Mouse (Mus musculus): ENCODE results near the gene Capn11. TPM values are rescaled to one million over a fixed set of nuclear protein-coding genes. Genes with fewer than 3 reads are reported as not detected.
A peak's percentile ranks its signal among the peaks of the same experiment; 100 is the strongest.

Capn11 gene
- 0.83 TPM in 1 of 2 replicates, not detected in the other for polyA plus RNA-seq (2014; fragmentation: Nextera tagmentation; extraction: Ambion mirVana)

GRCm38 (mm10) chr17:45659225-45659624 lies at the start of gene Capn11:
TSS of gene Capn11 (minus strand) at chr17:45659325.
- Histone ChIP-seq H3K36me3 (ENCODE audit: control insufficient read depth, insufficient read depth, low read length) (peaks cover 34% of the 10 kb centered on the region), H3K4me3 (ENCODE audit: low read depth, low read length) (no peak within 1 kb of the TSS), H3K4me2 (ENCODE audit: low read depth, low read length) (no peak within 1 kb of the TSS), H3K9me3 (ENCODE audit: control insufficient read depth, low read length) (no peaks in the 10 kb centered on the region), H3K4me1 (ENCODE audit: control insufficient read depth, insufficient read depth, low read length) (no peaks in the 10 kb centered on the region), H3K27me3 (replicated peaks; ENCODE audit: control insufficient read depth, insufficient read depth, low read length) (no peaks in the 10 kb centered on the region), H3K27ac (replicated peaks; ENCODE audit: low read depth, low read length) (no peak within 1 kb of the TSS), H3K9ac (ENCODE audit: low read depth, low read length) (no peak within 1 kb of the TSS)
- ATAC-seq (ENCODE audit: low read depth) = no peak
- 77% methylated on average over 3 of the region's 4 CpGs for WGBS
- DNase-seq (ENCODE audit: low spot score) = no peak

GRCm38 (mm10) chr17:45708179-45708578 lies 49.1 kb upstream of the Capn11 start:
- WGBS = 88% methylated on average over 8 of the region's 8 CpGs
- DNase-seq (ENCODE audit: low spot score) = no peak

GRCm38 (mm10) chr17:45707376-45707775 lies 48.3 kb upstream of the Capn11 start:
- Histone ChIP-seq H3K27me3 (replicated peaks; ENCODE audit: control insufficient read depth, insufficient read depth, low read length) (no peaks in the 10 kb centered on the region), H3K4me2 (ENCODE audit: low read depth, low read length) (no peak overlapping the region), H3K4me3 (ENCODE audit: low read depth, low read length) (no peak overlapping the region), H3K36me3 (ENCODE audit: control insufficient read depth, insufficient read depth, low read length) (no peaks in the 10 kb centered on the region), H3K27ac (replicated peaks; ENCODE audit: low read depth, low read length) (no peak overlapping the region), H3K4me1 (ENCODE audit: control insufficient read depth, insufficient read depth, low read length) (no peaks in the 10 kb centered on the region), H3K9me3 (ENCODE audit: control insufficient read depth, low read length) (no peaks in the 10 kb centered on the region), H3K9ac (ENCODE audit: low read depth, low read length) (no peak overlapping the region)
- DNase-seq (ENCODE audit: low spot score) (no peak), ATAC-seq (ENCODE audit: low read depth) (no peak)
- 32% methylated on average over 3 of the region's 3 CpGs for WGBS

More at GRCm38 (mm10) chr17:45708179-45708578, 49.1 kb upstream of the Capn11 start:
- Histone ChIP-seq H3K4me2 (ENCODE audit: low read depth, low read length) (no peak overlapping the region), H3K27ac (replicated peaks; ENCODE audit: low read depth, low read length) (no peak overlapping the region), H3K4me1 (ENCODE audit: control insufficient read depth, insufficient read depth, low read length) (no peaks in the 10 kb centered on the region), H3K36me3 (ENCODE audit: control insufficient read depth, insufficient read depth, low read length) (no peaks in the 10 kb centered on the region), H3K9me3 (ENCODE audit: control insufficient read depth, low read length) (no peaks in the 10 kb centered on the region), H3K4me3 (ENCODE audit: low read depth, low read length) (no peak overlapping the region), H3K9ac (ENCODE audit: low read depth, low read length) (no peak overlapping the region), H3K27me3 (replicated peaks; ENCODE audit: control insufficient read depth, insufficient read depth, low read length) (no peaks in the 10 kb centered on the region)
- no peak for ATAC-seq (ENCODE audit: low read depth)

- WGBS = 80% methylated on average over 5 of the region's 5 CpGs
- Histone ChIP-seq H3K27me3 (replicated peaks; ENCODE audit: control insufficient read depth, insufficient read depth, low read length) (no peaks in the 10 kb centered on the region), H3K9me3 (ENCODE audit: control insufficient read depth, low read length) (no peaks in the 10 kb centered on the region), H3K36me3 (ENCODE audit: control insufficient read depth, insufficient read depth, low read length) (no peaks in the 10 kb centered on the region), H3K4me1 (ENCODE audit: control insufficient read depth, insufficient read depth, low read length) (no peaks in the 10 kb centered on the region), H3K9ac (ENCODE audit: low read depth, low read length) (no peak overlapping the region), H3K4me2 (ENCODE audit: low read depth, low read length) (no peak overlapping the region), H3K27ac (replicated peaks; ENCODE audit: low read depth, low read length) (no peak overlapping the region), H3K4me3 (ENCODE audit: low read depth, low read length) (no peak overlapping the region)
- no peak for ATAC-seq (ENCODE audit: low read depth)
- DNase-seq (ENCODE audit: low spot score) = no peak
Measured at GRCm38 (mm10) chr17:45706796-45707195, 47.7 kb upstream of the Capn11 start.

- Histone ChIP-seq H3K4me1 (ENCODE audit: control insufficient read depth, insufficient read depth, low read length) (no peaks in the 10 kb centered on the region), H3K9me3 (ENCODE audit: control insufficient read depth, low read length) (no peaks in the 10 kb centered on the region), H3K9ac (ENCODE audit: low read depth, low read length) (no peak overlapping the region), H3K27me3 (replicated peaks; ENCODE audit: control insufficient read depth, insufficient read depth, low read length) (no peaks in the 10 kb centered on the region), H3K4me3 (ENCODE audit: low read depth, low read length) (no peak overlapping the region), H3K4me2 (ENCODE audit: low read depth, low read length) (no peak overlapping the region), H3K36me3 (ENCODE audit: control insufficient read depth, insufficient read depth, low read length) (peaks cover 4% of the 10 kb centered on the region), H3K27ac (replicated peaks; ENCODE audit: low read depth, low read length) (no peak overlapping the region)
- ATAC-seq (ENCODE audit: low read depth) = no peak
- DNase-seq (ENCODE audit: low spot score) = no peak
- WGBS = 58% methylated on average over 7 of the region's 7 CpGs
Measured at GRCm38 (mm10) chr17:45703187-45703586, 44.1 kb upstream of the Capn11 start.

- H3K36me3 ChIP-seq (ENCODE audit: control insufficient read depth, insufficient read depth, low read length) = peaks cover 12% of the 10 kb centered on the region
- H3K27ac ChIP-seq (replicated peaks; ENCODE audit: low read depth, low read length) = no peak overlapping the region
- ATAC-seq (ENCODE audit: low read depth) = no peak
- no peak overlapping the region for H3K4me3 ChIP-seq (ENCODE audit: low read depth, low read length)
- H3K27me3 ChIP-seq (replicated peaks; ENCODE audit: control insufficient read depth, insufficient read depth, low read length) = no peaks in the 10 kb centered on the region
- H3K9me3 ChIP-seq (ENCODE audit: control insufficient read depth, low read length) = no peaks in the 10 kb centered on the region
- 48% methylated on average over 4 of the region's 4 CpGs for WGBS
- no peaks in the 10 kb centered on the region for H3K4me1 ChIP-seq (ENCODE audit: control insufficient read depth, insufficient read depth, low read length)
- no peak overlapping the region for H3K9ac ChIP-seq (ENCODE audit: low read depth, low read length)
- DNase-seq (ENCODE audit: low spot score) = no peak
- no peak overlapping the region for H3K4me2 ChIP-seq (ENCODE audit: low read depth, low read length)
Measured at GRCm38 (mm10) chr17:45702254-45702653, 43.1 kb upstream of the Capn11 start.

- no peaks in the 10 kb centered on the region for H3K4me1 ChIP-seq (ENCODE audit: control insufficient read depth, insufficient read depth, low read length)
- no peak overlapping the region for H3K4me2 ChIP-seq (ENCODE audit: low read depth, low read length)
- DNase-seq (ENCODE audit: low spot score) = no peak
- H3K4me3 ChIP-seq (ENCODE audit: low read depth, low read length) = no peak overlapping the region
- H3K36me3 ChIP-seq (ENCODE audit: control insufficient read depth, insufficient read depth, low read length) = peaks cover 18% of the 10 kb centered on the region
- H3K27me3 ChIP-seq (replicated peaks; ENCODE audit: control insufficient read depth, insufficient read depth, low read length) = no peaks in the 10 kb centered on the region
- no peaks in the 10 kb centered on the region for H3K9me3 ChIP-seq (ENCODE audit: control insufficient read depth, low read length)
- 68% methylated on average over 9 of the region's 9 CpGs for WGBS
- 0 out of 2 replicates have a peak overlapping the region, but pooled peaks have one; percentile 6 for H3K27ac ChIP-seq (replicated peaks; ENCODE audit: low read depth, low read length)
- no peak overlapping the region for H3K9ac ChIP-seq (ENCODE audit: low read depth, low read length)
- peak; percentile 41; the same call in 1 of the 2 replicates for ATAC-seq (ENCODE audit: low read depth)
Measured at GRCm38 (mm10) chr17:45701236-45701591, 42.1 kb upstream of the Capn11 start.

GRCm38 (mm10) chr17:45700496-45701235 lies 41.5 kb upstream of the Capn11 start:
- WGBS = 39% methylated on average over 8 of the region's 16 CpGs
- ATAC-seq (ENCODE audit: low read depth) (peak; percentile 48; the same call in 1 of the 2 replicates), DNase-seq (ENCODE audit: low spot score) (peak; percentile 36)
- Histone ChIP-seq H3K36me3 (ENCODE audit: control insufficient read depth, insufficient read depth, low read length) (peaks cover 18% of the 10 kb centered on the region), H3K27ac (replicated peaks; ENCODE audit: low read depth, low read length) (no peak overlapping the region), H3K4me2 (ENCODE audit: low read depth, low read length) (no peak overlapping the region), H3K4me1 (ENCODE audit: control insufficient read depth, insufficient read depth, low read length) (no peaks in the 10 kb centered on the region), H3K4me3 (ENCODE audit: low read depth, low read length) (no peak overlapping the region), H3K9ac (ENCODE audit: low read depth, low read length) (0 out of 2 replicates have a peak overlapping the region, but pooled peaks have one; percentile 37), H3K9me3 (ENCODE audit: control insufficient read depth, low read length) (no peaks in the 10 kb centered on the region), H3K27me3 (replicated peaks; ENCODE audit: control insufficient read depth, insufficient read depth, low read length) (no peaks in the 10 kb centered on the region)

Data from embryonic facial prominence, embryonic 14.5 days (tissue).